Mouse (Mus musculus): Measurements from ENCODE around the gene Nyap1.

The Nyap1 gene

DNA sequence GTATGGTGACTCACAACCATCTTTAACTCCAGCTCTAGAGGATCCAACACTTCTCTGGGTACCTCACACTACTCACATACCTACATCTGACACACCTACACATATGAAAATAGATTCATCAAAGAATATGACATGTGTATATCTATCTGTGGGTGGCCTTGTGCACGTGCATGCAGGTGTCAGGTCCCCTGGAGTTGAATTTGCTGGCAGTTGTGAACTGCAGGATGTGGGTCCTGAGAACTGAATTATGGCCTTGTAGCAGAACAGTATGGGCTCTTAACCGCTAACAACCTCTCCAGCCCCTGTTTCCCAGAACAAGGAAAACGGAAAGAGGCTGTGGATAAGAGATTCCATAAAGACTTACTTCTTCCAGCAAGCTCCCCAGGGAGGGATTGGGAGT, 42.3 kb downstream of the Nyap1 start:
- DNase-seq (ENCODE audit: low read depth), result no peak

DNA sequence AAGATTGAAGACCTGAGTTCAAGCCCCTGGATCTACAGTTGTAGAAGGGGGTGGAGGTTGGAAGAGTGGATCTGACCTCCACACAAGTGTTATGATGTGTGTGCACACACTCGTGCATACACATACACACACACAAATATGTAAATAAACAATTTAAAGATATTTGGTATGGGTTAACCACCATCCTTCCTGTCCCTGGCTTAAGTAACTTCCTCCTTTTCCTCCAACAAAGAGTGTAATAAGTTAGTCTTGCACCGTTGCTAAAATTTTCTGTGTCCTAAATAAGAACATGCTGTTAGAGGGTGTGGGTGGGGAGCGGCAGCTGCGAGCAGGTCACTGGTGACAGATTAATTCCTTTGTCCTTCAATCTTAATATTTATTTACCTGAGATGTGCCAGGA, 45.5 kb downstream of the Nyap1 start:
- DNase-seq (ENCODE audit: low read depth), result no peak

DNA sequence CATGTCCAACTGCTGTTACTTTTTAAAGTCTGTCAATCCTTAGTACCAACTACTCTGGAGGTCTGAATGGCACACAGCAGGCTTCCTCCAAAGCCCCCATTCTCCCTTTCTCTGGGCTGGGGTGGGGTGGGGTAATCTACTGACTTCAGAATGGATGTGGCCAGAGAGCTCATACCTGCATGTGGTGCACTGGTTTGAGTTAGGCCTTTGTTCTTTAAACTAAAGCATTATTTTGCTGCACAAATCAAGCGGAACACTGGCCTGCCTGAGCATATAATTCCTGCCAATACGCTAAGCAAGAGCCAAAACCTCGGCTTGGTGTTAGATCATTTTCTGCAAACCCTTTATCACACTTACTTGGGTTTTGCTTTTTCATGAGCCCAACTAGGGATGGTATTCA, 46.6 kb downstream of the Nyap1 start:
- DNase-seq (ENCODE audit: low read depth), result no peak

DNA sequence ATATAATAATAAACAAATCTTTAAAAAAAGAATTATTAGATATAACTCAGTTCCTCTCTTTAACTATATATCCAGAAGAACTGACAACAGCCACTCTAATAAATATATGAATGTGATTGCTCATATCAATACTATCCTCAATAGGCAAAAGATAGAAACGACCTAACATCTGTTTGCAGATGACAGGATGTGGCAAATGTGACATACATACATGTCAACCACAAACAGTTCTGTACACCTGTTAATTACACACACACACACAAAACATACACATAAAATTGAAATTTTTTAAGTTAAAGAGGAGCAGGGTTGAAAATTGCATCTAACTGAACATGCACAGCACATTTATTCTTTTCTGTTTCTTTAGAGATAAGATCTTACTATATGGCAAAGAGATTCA, 49.5 kb downstream of the Nyap1 start:
- peak; percentile 49 for DNase-seq (ENCODE audit: low read depth)

DNA sequence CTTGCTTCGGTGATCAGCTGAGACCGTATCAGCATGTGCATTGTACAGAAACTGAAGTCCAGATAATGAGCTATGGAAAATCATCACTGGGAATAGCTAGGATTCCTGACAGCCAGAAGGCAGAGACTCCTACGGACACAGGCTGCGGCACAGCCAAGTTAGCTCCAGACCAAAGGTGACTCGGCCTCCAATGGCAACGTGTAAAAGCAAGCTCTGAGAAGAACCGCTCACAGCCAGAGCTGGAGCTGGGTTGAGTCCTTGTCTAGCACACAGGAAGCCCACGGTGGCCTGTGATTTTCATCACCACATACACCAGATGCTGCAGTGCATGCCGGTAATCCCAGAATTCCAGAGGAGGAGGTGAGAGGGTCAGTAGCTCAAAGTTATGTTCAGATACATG, 50.9 kb downstream of the Nyap1 start:
- DNase-seq (ENCODE audit: low read depth), result no peak

DNA sequence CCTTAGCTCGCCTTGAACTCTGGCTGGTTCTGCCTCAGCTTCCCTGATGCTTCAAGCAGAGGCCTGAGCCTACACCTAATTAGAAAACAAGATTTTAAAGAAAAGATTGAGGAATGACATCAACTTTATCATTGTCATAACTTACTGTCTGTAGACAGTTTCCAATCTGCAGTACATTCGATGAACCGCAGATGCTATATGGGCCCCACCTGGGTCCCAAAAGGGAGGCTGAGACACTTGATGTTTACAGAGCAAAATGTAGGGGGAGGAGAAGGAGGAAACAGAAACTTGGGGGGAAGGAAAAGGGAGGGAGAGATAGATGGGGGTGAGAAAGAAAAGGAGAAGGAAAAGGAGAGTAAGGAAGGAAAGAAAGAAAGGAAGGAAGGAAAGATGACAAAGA, 51.4 kb downstream of the Nyap1 start:
- DNase-seq (ENCODE audit: low read depth), result no peak

DNA sequence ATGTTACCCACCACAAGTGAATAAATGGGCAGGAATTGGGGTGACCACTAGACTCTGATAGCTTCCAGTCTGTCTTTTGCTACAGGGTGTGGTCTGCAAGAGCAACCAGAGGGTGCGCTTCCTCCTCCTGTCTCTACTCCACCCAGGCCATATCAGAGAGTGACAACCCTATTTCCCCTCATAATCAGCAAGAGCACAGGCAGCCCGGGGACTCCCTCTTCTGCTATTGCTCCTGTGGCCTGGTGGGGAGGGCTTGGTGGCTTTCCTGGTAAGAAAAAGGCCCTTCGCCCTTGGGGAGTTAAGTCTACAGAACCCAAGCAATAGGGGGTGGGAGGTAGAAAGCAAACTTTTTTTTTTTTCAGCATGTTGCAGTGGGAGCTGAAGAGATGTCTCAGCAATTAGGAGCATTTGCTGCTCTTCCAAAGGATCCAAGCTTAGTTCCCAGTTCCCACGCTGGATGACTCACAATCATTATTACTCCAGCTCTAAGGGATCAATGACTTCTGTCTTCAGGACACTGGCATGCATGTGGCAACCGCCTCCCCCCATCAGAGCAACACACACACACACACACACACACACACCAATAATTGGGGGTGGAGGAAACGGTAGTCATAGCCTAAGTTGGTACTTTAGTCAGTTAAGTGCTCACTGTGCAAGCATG, 55.1 kb downstream of the Nyap1 start:
- DNase-seq (ENCODE audit: low read depth), result peak; percentile 52

DNA sequence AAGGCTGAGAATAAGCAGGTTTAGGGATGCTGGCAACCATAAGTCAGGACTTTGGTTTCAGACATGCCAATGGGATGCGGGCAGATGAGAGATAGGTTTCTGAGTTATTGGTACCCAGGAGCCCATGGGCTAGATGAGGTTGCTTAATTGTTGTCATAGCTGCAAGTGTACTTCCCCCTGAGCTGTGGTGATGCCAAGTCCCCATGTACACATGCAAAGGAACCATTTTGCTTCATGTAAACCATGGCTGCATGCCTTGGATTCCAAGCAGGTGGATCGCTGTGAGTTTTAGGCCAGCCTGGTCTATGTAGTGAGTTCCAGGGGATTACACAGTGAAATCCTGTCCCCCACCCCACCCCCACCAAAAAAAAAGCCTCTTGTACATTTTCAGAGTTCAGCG, 55.8 kb downstream of the Nyap1 start:
- no peak for DNase-seq (ENCODE audit: low read depth)

DNA sequence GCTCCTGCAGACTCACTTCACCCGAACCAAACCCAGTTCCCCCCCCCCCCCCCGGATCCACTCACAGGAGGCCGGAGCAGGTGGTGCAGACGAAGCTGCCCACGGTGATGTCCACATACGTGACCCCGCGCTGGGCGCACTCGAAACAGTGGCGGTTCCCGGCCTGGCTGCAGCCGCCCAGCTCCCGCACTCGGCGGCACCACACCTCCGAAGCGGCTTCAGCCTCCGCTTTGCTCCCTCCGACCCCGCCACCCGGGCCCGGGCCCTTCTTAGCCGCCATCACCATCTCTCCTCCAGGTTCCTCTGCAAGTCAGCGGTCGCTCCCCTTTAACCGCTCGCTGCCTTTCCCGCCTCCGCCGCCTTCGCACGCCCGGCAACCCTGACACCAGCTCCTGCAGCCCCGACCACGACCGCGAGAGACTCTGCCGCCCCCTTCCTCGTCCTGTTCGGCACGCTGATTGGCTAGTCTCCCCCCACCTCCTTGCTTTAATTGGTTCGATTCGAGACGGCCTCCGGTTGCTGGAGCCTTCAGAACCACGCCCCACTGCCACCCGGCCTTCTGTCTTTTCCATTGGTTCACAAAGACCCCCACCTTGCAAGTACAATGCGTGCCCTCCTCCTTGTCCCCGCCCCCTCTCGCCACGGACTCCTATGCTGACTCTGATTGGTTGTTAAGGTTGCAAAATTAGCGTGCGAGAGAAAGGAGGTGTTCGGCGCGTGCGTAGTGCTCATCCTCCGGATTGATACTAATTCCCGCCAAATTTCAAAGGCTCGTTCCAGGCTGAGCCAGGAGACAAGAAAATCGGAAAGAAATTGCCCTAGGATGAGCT, 56.9 kb downstream of the Nyap1 start, which contains the start of gene Agfg2:
Gene Agfg2 (minus strand): TSS at position 433 of the 830 bp plus-strand sequence.
- peak; percentile 98 for DNase-seq (ENCODE audit: low read depth)

DNA sequence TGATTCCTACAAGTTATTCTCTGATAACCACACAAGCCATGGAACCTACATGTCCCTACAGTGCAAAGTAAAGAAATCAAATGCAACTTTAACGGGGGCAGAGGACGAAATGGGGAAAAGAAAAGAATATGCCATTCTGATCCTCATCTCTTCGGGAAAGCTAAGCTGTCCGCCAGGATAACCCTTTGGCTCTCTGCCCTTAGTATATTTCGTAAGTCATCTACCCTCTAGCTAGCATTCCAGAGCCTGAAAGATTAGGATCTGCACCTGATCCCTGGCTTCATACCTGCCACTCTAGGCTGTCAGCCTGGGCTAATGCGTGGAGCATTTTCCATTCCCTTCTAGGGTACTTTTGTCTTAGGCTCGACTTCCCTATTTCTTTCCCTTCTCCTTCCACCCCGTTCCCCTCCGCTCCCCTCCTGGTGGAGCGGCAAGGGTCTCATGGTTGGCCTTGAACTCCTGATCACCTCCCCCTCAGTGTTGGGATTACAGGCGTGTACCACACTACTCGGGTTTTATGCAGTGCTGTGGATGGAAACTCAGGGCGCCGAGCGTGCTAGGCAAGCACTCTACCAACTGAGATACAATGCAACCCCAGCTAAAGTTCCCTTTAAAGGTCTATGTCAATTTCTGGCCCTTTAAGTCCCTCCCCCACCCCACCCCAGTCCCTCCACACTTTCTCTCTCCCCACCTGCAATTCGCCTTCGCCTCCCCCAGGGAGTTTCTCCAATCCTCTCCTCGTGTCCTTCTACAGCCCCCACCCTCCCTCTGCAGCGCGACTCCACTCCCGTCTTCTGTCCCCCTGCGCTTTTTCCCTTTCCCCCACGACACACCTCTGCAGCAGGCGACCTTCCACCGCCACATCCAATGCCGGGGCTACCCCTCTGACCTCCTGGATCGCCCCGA, 57.8 kb downstream of the Nyap1 start:
- DNase-seq (ENCODE audit: low read depth), result peak; percentile 54

DNA sequence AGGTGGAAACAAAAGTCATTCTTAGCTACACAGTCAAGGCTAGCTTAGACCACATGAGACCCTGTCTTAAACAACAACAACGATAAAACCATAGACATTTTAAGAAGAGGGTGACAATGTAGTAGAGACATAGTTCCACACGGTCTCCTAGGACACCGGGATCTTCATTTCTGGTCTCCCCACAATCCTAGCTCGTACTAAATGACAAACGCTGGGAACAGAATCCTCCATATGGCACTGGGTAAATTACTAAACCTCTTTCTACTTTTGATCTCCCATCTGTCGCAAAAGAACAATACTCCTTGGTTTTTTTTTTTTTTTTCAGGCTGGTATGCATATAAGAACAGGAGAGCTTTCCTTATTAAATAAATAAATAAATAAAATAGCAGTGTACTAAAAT, 58.9 kb downstream of the Nyap1 start:
- no peak for DNase-seq (ENCODE audit: low read depth)
